Mouse (Mus musculus): Measurements from ENCODE around the gene Zfp94.
"Not testable (repeated sequence)": the region's sequence is repeated elsewhere in the genome, so short reads cannot be mapped to it uniquely, and the experiment has no call there.

Gene Zfp94

DNA sequence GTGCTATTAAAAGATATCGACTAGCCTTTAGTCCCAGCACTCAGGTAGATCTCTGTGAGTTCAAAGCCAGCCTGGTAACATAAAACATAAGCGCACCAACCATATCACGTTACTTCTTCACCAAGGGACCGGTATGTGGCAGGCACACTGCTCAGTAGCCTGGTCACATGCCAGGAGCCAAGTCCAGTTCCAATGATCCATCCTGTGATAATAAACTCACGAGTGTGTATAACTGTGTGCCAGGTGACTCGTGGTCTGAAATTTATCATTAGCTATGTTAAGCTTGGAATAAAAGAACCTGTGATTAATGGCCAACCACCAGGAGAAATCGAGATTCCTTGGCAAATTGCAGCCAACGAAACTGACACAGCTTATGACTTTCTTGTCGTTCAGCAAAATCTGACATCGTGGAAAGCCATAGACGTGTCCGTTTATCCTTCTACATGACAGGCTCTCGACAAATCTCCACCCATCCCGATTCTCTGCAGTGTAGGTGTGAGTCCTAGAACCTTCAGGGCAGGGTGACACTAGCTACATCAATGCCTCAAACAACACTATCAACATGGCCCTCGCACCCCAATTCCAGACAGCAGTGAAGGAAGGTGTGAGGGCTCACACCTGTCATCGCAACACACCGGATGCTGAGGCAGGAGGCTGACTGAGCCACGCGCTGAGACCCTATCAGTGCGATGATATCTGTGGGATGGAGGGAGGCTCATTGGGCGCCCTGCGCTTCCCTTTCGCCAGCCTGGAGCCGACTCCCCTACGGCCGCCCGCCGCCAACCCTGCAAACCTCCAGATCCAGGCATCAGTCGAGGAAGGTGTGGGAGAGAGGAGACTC lies 520 bp downstream of the Zfp94 start:
- DNase-seq, result no peak

DNA sequence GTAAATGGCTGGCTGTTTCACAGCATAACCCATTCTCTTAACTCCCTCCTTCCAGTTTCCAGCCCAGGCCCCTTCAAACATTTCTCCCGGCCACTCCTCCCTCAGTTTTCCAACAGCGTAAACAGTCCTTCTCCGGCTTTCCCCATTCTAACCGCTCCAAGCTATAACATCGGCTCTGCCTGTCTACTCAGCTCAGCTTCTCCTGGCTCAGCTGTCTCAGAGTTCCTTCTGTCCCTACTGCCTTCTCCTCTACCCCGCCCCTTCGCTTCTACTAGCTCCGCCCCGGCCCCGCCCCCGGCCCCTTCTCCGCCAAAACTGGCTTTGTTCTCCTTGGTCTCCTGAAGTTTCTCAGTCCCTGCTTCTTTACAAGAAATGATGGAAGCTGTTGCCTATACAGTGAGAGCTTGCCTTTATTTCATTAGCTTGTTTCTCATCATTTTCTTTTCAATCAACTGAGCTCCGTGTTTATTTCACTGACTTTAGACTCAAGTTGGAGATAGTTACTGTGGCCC lies 15.6 kb downstream of the Zfp94 start, which contains the start of gene Zfp61:
Gene Zfp61, minus strand, starts transcription at position 462 of the 512 bp plus-strand sequence.
- no peak for DNase-seq

DNA sequence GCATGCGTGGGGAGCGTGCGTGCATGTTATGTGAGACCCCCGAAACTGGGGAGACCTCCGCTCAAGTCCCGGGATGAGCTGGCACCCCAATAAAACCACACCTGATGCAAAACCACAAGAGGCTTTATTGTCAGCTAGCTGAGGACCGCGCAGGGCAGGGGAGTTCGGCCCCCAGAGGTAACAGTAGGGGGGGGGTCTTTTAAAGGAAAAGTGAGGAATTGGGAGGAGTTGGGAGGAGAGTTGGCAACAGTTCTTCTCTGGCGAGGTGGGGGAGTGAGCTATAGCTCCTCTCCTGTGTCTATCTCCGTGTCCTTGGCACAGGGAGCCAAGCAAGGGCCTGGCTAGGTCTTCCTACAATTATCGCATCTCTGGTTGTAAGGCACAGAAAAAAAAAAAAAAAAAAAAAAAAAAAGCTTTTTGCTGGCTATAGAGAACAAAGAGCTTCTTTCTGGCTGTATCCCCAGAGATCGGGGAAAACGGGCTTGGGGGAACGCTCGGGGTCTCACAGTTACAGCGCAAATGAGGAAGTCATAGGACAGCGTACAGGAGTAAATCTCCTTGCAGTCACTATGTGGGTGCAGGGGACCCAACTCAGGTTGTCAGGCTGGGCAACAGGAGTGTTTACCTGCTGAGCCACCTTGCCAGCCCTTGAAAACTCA lies 16.5 kb downstream of the Zfp94 start:
- peak; percentile 43 for DNase-seq

DNA sequence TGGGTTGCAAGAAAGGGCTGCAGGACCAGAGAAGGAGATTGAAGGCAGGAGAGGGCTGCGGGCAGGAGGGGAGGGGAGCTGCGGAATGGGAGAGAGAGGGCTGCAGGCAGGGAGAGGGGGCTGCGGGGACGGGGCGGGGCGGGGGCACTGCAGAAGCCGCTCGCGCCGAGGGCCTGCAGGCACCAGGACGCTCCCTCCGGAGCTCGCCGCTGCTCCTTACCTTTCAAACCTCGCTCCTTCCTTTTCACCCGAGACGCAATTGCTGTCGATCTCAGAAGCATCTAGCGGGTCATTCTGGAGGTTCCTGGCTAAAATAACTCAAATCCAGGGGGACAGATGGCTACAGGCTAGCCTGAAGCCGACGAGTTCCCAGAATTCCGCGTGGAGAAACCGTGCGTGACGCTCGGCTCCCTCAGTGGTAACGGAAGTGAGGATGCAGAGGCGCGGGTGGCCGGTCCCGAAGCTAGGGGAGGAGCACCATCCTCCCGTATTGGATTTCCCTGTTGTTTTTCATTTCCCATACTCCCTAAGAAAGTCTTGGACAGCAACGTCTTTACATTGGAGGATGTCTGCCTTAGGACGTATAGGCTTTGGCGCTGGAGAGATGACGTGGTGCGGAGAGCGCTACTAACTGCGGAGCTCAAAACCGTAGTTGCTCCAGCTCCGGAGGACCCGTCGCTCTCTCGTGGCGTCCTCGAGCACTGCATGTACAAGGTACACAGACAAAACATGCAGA lies 17.3 kb downstream of the Zfp94 start:
- DNase-seq, result peak; percentile 86

DNA sequence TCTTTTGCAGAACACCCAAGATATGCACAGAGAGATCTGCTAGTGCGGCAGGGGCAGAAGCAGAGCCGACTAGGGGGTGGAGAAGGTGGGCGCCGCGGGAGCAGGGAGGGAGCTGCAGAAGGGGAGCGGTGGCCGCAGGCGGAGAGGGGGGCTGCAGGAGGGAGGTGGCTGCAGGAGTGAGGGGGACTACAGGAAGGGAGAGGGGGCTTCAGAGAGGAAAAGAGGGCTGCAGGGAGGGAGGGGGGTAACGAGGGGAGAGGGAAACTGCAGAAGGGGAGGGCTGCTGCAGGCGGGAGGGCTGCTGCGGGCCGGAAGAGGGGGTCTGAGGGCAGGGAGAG lies 17.9 kb downstream of the Zfp94 start:
- no peak for DNase-seq

DNA sequence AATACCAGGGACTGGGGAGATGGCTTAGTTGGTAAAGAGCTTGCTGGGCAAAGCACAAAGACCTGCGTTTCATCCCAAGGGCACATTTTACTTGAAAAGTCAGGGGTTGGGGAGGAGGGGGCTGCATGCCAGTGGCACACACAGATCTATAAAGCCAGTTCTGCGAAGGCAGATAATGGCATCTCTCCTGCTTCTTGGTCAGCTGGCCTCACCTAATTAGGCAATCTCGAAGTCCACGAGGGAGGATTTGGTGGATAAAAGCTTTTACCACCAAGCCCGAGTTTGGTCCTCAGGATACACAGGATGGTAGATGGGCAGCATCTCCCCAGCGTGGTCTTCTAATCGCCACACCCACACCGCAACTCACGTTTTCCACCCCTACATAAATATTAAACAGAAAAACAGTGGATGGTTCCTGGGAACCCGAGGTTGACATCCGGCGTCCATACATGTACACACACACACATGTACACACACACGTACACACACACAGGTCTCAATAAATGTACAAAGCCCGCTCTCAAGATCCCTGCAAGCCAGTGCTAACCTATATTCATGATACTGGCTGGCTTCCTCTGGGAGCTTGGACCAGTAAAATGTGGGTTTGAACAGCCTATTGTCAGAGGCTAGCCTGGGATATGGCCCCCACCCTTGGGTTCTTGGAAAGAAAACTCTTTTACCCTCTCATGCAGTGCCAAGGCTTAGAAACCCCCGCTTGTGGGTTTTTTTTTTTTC lies 18.9 kb downstream of the Zfp94 start:
- no peak for DNase-seq

DNA sequence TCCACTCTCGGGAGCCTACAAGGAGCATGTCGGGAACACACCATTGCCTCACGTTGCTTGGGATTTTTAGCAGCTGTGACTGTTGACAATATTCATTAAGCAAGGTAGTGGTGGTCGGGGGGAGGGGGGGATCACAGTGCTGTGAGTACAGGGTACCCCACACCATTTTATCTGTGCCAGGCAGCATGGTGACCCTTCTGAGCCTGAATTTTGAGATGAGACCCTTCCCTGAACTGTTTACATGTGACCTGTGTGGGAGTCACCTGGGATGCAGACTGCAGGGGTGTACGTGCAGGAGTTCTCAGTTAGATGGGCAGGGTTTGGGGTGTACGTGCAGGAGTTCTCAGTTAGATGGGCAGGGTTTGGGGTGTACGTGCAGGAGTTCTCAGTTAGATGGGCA lies 20.1 kb downstream of the Zfp94 start:
- DNase-seq, result no peak

DNA sequence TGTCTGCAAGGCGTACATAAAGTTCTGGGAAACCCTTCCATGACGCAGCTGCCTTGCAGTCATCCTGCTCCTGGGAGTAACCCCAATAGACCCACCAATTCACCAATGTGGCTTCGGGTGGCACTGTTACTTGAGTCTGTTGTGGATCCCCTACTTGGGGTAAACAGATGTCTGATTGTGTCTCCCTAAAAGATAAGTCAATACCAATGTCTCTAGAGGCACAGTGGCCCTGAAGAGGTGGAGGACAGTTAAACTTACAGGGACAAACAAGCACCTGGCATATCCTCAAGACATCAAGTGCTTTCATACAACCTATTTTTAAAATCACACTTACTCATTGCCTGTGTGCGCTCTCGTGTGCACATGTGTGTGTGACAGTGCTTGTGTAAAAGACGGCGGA lies 21.1 kb downstream of the Zfp94 start:
- no peak for DNase-seq

DNA sequence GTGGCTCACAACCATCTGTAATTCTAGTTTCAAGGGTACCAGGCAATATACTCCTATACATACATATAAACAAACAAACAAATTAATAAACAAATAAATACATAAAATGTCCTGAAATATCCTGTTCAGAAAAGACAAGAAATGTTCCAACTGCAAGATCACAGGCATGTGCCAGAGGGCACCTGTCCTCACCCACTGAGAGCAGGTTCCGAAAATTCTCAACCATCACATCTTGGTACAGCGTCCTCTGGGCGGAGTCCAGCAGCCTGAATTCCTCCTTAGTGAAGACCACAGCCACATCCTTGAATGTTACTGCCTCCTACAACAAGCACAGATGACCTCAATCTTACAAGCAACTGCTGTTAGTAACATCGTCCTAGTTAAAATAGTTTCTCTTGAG lies 21.7 kb downstream of the Zfp94 start:
- DNase-seq, result no peak

DNA sequence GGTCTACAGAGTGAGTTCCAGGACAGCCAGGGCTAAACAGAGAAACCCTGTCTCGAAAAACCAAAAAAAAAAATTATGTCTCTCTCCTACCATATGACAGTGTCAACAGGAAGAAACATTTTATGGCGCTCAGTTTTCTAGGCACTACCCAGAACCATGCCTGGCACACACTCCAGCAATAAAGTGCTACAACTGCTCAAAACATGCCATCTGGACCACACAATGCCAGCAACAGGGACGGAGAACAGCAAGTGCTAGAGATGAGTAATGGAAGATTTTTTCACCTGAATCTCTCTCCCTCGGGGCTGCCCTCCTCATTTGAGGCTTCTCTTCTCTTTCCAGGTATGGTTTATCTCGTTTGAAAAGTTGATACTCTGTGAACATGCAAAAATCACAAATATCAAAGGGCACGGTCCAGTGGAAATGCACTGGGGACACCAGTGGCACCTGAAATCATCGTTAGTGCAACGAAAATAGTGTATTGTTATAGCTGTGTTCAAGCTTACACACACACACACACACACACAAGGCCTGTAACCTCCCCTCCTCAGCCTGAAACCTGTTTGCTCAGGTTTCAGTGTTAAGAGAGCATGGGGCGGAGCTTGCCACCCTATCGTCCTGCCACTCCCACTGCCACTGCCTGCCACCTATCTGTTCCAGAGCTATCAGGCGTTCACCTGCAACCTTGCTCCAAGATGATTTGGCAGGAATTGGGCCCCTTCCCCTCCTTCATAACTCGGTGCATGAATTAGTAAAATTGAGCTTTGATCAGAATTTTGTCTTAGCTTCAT lies 23.2 kb downstream of the Zfp94 start:
- DNase-seq, result no peak

DNA sequence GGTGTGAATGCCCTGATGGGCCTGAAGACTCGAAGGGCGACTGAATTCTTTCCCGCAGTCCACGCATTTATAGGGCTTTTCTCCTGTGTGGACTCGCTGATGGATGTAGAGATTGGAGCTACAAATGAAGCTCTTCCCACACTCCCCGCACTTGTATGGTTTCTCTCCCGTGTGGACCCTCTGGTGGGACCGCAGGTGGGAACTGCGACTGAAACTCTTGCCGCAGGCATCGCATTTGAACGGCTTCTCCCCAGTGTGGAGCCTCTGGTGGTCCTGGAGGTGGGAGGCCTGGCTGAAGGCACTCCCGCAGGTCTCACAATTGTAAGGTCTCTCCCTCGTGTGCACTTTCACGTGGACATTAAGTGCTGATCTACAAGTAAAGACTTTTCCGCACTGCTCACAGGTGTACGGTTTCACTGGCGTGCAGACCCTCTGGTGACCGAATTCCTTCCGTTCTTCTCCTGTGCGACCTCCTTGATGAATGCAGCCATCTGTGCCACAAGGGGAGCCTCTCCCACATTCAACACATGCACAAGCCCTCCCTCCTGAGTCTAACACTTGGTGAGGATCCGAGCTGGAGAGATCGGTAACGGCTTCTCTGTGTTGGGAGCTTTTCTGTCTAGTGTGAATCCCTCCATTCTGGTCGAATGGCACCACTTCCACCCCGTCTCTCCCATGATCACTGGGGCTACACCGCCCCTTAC lies 24.9 kb downstream of the Zfp94 start:
- no peak for DNase-seq

DNA sequence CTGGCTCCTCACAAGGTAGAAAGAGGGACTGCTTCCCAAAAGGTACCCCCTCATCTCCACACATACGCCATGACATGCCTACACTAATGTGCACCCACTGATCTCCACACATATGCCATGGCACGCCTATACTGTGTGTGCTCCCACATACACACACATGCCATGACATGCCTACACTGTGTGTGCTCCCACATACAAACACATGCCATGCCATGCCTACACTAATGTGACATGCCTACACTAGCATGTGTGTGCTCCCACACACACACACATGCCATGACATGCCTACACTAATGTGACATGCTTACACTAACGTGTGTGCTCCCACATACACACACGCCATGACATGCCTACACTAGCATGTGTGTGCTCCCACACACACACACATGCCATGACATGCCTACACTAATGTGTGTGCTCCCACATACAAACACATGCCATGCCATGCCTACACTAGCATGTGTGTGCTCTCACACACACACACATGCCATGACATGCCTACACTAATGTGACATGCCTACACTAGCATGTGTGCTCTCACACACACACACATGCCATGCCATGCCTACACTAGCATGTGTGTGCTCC lies 26.3 kb downstream of the Zfp94 start:
- DNase-seq, result no peak

DNA sequence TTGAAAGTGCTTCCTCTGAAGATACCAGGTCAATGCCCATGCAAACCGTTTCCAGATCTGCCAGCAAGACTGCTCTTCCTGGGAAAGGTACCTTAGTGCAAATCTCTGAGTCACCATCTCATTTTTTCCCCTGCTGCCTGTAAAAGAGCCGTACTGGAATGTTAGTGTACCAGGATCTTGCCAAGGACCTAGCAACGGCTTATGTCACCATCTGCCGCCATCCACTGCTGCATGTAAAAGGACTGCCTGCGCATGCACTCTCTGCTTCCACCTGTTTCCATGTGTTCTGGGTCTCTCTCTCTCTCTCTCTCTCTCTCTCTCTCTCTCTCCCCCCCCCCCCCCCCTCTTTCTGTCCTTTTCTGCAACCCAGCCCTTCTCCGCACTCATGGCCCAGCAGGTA lies 28.0 kb downstream of the Zfp94 start:
- no peak for DNase-seq

DNA sequence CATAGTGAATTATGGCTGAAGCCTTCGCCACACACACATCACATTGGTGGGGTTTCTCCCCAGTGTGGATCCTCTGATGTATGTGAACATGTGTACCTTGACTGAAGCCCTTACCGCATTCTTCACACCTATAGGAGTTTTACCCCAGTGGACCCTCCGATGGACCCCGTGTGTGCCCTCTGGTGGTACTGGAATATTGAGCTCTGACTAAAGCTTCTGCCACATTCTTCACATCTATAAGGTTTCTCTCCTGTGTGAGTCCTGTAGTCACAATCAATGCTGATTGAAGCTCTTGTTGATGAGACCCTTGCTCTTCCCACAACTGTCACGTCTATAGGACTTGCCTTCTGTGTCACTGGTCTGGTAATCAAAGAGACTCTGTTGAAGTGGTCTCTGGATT lies 28.8 kb downstream of the Zfp94 start:
- no peak for DNase-seq

DNA sequence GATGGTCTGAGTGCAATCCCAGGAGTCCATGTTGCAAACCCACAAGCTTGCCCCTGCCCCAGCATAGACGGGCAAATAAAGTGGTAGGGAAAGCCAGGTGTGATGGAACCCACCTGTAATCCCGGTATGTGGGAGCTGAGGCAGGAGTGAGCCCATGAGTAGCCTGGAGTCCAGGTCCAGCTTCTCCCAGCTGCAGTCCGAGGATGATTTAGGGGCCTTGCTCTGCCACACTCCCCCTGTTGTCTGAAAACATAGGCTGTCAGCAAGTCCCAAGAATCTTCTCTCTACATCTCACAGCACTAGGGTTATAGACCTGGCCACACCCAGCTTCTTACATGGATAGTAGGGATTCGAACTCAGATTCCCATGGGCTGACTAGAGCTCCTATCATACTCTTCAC lies 29.6 kb downstream of the Zfp94 start:
- DNase-seq, result no peak

DNA sequence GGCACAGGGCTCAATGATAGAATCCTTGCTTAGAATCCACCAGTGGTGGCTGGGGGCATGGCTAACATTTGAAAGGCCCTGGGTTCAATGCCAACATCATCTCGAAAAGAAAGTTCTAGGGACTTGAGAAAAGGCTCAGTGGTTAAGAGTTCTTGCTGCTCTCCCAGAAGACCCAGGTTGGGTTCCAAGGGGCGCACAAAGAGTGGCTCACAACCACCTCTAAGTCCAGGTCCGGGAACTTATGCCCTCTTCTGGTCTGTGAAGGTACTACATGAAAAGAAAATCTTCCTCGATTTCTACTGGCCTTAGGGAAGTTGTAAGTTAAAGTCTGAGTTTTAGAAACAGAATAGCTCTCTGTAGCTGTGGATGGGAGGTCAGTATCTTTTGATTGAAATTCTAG lies 30.4 kb downstream of the Zfp94 start:
- no peak for DNase-seq

DNA sequence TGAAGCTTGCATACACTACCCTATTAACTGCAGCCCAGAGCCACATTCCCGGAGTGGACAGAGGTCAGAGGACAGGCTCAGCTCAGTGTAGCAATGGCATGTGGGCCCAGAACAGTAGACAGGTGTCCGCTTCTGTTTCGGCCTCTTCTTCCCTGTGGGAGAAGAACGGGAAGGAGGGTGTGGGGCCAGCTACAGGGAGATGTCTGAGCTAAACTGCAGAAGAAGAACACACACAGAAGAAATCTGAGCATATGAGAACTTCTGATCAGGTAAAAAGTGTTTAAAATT lies 35.7 kb downstream of the Zfp94 start:
- no peak for DNase-seq

DNA sequence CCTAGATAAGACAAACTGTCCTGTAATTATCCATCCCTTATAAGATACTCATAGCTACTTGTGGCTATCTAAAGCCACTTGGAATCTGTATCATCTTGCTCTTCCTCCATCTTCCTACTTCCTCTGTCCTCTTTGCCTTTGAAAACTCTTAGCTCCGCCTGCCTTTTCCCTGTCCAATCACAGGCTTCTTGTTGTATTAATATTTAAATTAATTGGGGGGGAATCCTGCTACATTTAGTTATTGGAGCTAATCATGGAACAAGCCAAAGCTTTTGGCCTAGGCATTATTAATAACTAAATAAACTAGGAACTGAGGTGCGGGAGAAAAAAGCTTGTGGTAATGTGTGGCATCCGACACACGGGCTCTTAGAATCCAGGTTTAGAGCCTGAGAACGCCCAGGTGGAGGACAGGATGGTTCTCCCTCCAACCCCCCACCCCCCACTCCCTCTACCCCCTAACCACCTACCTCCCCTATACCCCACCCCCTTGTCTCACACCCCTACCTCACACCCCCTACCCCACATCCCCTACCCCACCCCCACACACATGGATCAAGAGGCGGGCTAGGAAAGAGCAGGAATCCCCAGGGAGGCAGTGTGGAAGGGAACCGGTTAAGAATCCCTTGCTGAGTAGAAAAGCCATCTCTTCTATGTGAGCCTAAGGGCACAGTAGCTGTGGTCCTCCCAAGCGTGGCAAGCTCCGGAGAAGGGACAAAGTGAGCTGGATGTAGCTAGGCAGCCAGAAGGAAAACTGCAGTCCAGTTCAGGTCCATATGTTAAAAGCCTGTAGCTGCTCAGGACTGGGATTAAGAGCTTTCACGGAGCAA lies 36.2 kb downstream of the Zfp94 start:
- no peak for DNase-seq

DNA sequence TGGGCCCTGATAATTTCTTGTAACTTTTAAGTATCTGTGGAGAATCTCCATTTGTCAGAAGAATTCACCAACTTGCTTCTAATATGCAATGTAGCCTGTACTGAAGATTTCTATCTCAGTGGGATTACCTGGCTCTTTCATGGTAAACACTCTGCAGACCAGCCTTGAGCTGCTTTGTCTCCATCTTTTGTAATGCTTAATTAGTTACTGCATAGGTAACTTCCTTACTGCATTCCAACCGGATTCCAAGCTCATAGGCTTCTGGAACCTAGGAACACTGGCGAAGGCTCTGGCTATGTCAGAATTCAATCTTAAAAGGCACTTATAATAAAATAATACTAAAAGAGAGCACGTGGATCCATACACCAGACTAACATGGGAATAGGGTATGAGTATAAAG lies 37.7 kb downstream of the Zfp94 start:
- not testable (repeated sequence) for DNase-seq

DNA sequence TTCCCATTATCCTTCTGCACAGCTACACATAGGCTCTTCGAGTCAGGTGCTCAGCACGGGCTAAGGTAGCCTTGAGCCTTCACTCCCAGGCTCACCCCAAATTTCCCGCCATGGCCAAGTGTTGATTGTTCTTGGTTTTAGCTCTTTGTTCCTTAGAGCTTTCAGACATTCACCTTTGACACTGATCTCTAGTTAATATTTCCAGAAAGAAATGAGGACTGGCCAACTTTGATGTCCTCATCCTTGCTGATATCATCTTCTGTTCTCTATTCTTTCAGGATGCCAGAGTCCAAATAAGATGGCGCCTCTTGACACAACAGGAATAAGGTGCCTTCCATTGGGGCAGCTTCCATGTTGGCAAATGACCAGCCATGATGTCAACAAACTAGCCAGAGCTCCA lies 42.0 kb downstream of the Zfp94 start:
- no peak for DNase-seq

Data from cerebellum, adult 8-10 months (tissue).